Mouse (Mus musculus): ENCODE data around the gene Mrc2. TPM values are rescaled to one million over a fixed set of nuclear protein-coding genes. Genes with fewer than 3 reads are reported as not detected.

Mrc2 gene
- total and polyA plus RNA-seq, 3 experiments = not detected

GRCm38 (mm10) chr11:105365611-105366010 lies 73.2 kb downstream of the Mrc2 start:
- no peak overlapping the region for H3K4me3 ChIP-seq (ENCODE audit: control insufficient read depth in 1 of 2, insufficient read depth in 1 of 2, low read depth in 2 of 2, low read length in 2 of 2)
- no peak overlapping the region for H3K9ac ChIP-seq (ENCODE audit: control insufficient read depth, low read depth, low read length, poor library complexity, severe bottlenecking)
- DNase-seq (ENCODE audit: low read depth, low spot score) = no peak
- H3K27ac ChIP-seq (ENCODE audit: control insufficient read depth, low read depth, low read length) = no peak overlapping the region
- H3K36me3 ChIP-seq (ENCODE audit: control insufficient read depth in 1 of 2, insufficient read depth in 2 of 2, low read length in 2 of 2) = peaks cover 0 to 21% of the 10 kb centered on the region in 2 experiments; a peak in 2 of 4 replicates
- H3K4me1 ChIP-seq (ENCODE audit: control insufficient read depth in 1 of 2, insufficient read depth in 2 of 2, low read length in 2 of 2) = peaks cover 11 to 35% of the 10 kb centered on the region in 2 experiments
- no peaks in the 10 kb centered on the region for H3K79me2 ChIP-seq (ENCODE audit: control insufficient read depth, insufficient read depth, low read length, poor library complexity)
- TF ChIP-seq ZKSCAN1 (IDR thresholded peaks at IDR 0.05; ENCODE audit: low read depth, low read length) = no peak
- no peak for TF ChIP-seq ELF1 (IDR thresholded peaks at IDR 0.05; ENCODE audit: low read depth, low read length)
- TF ChIP-seq GATA1 (IDR thresholded peaks at IDR 0.05; ENCODE audit: low read depth, low read length) = no peak
- no peaks in the 10 kb centered on the region; a peak in 1 of 4 replicates for H3K27me3 ChIP-seq (ENCODE audit: control insufficient read depth in 1 of 2, insufficient read depth in 2 of 2, low read length in 2 of 2)
- H3K9me3 ChIP-seq (replicated peaks; ENCODE audit: insufficient read depth, low read length) = no peaks in the 10 kb centered on the region

- no peak overlapping the region for H3K4me3 ChIP-seq (ENCODE audit: control insufficient read depth in 1 of 2, insufficient read depth in 1 of 2, low read depth in 2 of 2, low read length in 2 of 2)
- no peak overlapping the region for H3K9ac ChIP-seq (ENCODE audit: control insufficient read depth, low read depth, low read length, poor library complexity, severe bottlenecking)
- DNase-seq (ENCODE audit: low read depth, low spot score) = peak; percentile 90
- H3K36me3 ChIP-seq (ENCODE audit: control insufficient read depth in 1 of 2, insufficient read depth in 2 of 2, low read length in 2 of 2) = peaks cover 0 to 21% of the 10 kb centered on the region in 2 experiments; a peak in 2 of 4 replicates
- H3K9me3 ChIP-seq (replicated peaks; ENCODE audit: insufficient read depth, low read length) = no peaks in the 10 kb centered on the region
- H3K27ac ChIP-seq (ENCODE audit: control insufficient read depth, low read depth, low read length) = no peak overlapping the region
- no peaks in the 10 kb centered on the region; a peak in 1 of 4 replicates for H3K27me3 ChIP-seq (ENCODE audit: control insufficient read depth in 1 of 2, insufficient read depth in 2 of 2, low read length in 2 of 2)
- no peaks in the 10 kb centered on the region for H3K79me2 ChIP-seq (ENCODE audit: control insufficient read depth, insufficient read depth, low read length, poor library complexity)
- H3K4me1 ChIP-seq (ENCODE audit: control insufficient read depth in 1 of 2, insufficient read depth in 2 of 2, low read length in 2 of 2) = peaks cover 11 to 35% of the 10 kb centered on the region in 2 experiments
- TF ChIP-seq NELFE (IDR thresholded peaks at IDR 0.05; ENCODE audit: low read depth, low read length) (no peak), MYB (IDR thresholded peaks at IDR 0.05; ENCODE audit: low read depth, low read length) (peak; percentile 34; the same call in 1 of the 2 replicates), CTCF (IDR thresholded peaks at IDR 0.05 in 2 of 3, conservative IDR thresholded peaks at IDR 0.05 in 1 of 3; ENCODE audit: control insufficient read depth in 1 of 3, insufficient read depth in 1 of 3, low read depth in 2 of 3, low read length in 3 of 3, poor library complexity in 1 of 3, severe bottlenecking in 1 of 3) (no peak), GABPA (IDR thresholded peaks at IDR 0.05; ENCODE audit: low read depth, low read length) (no peak; the same call in 1 of the 2 replicates), EP300 (IDR thresholded peaks at IDR 0.05; ENCODE audit: low read depth in 1 of 2, low read length in 2 of 2) (peak; percentile 96 to 97), USF1 (IDR thresholded peaks at IDR 0.05; ENCODE audit: low read depth, low read length) (no peak), ELF1 (IDR thresholded peaks at IDR 0.05; ENCODE audit: low read depth, low read length) (peak; percentile 48), SIN3A (IDR thresholded peaks at IDR 0.05; ENCODE audit: low read length) (peak; percentile 82), ZC3H11A (IDR thresholded peaks at IDR 0.05; ENCODE audit: low read depth, low read length) (no peak), CHD2 (IDR thresholded peaks at IDR 0.05; ENCODE audit: low read length) (no peak), MYC (IDR thresholded peaks at IDR 0.05; ENCODE audit: low read depth, low read length) (peak; percentile 73), E2F4 (IDR thresholded peaks at IDR 0.05; ENCODE audit: borderline replicate concordance, low read depth, low read length) (no peak), ZMIZ1 (IDR thresholded peaks at IDR 0.05; ENCODE audit: low read depth, low read length) (peak; percentile 57; the same call in 1 of the 2 replicates), RCOR1 (IDR thresholded peaks at IDR 0.05; ENCODE audit: low read depth, low read length) (peak; percentile 90), UBTF (IDR thresholded peaks at IDR 0.05; ENCODE audit: borderline replicate concordance, insufficient read depth, low read depth, low read length) (no peak), POLR2AphosphoS2 (IDR thresholded peaks at IDR 0.05; ENCODE audit: low read length) (peak; percentile 48; the same call in 1 of the 2 replicates), ZNF384 (IDR thresholded peaks at IDR 0.05; ENCODE audit: low read depth, low read length) (no peak; the same call in 1 of the 2 replicates), SMC3 (IDR thresholded peaks at IDR 0.05; ENCODE audit: low read depth, low read length) (0 out of 2 replicates have a peak, but pooled peaks have one; percentile 1), MXI1 (IDR thresholded peaks at IDR 0.05; ENCODE audit: low read depth, low read length) (peak; percentile 31; the same call in 1 of the 2 replicates), CHD1 (IDR thresholded peaks at IDR 0.05; ENCODE audit: low read depth, low read length) (no peak), POLR2AphosphoS5 (IDR thresholded peaks at IDR 0.05; ENCODE audit: borderline replicate concordance, low read depth, low read length) (no peak), MAZ (IDR thresholded peaks at IDR 0.05; ENCODE audit: low read depth, low read length) (peak; percentile 90), ETS1 (IDR thresholded peaks at IDR 0.05; ENCODE audit: low read depth, low read length) (peak; percentile 99), RAD21 (IDR thresholded peaks at IDR 0.05; ENCODE audit: low read depth, low read length) (no peak), MAFK (IDR thresholded peaks at IDR 0.05; ENCODE audit: borderline replicate concordance, low read depth, low read length) (peak; percentile 67; the same call in 1 of the 2 replicates), TCF12 (IDR thresholded peaks at IDR 0.05; ENCODE audit: low read depth, low read length) (peak; percentile 99), GATA1 (IDR thresholded peaks at IDR 0.05; ENCODE audit: low read depth, low read length) (peak; percentile 97), TBP (IDR thresholded peaks at IDR 0.05; ENCODE audit: low read depth, low read length) (no peak), HCFC1 (IDR thresholded peaks at IDR 0.05; ENCODE audit: low read depth, low read length) (peak; percentile 37; the same call in 1 of the 2 replicates), KAT2A (conservative IDR thresholded peaks at IDR 0.05; ENCODE audit: low read depth, low read length) (peak; percentile 29; the same call in 1 of the 2 replicates), TAL1 (IDR thresholded peaks at IDR 0.05; ENCODE audit: low read length) (peak; percentile 95)
Observed at GRCm38 (mm10) chr11:105366051-105366450, 73.6 kb downstream of the Mrc2 start.
